Mouse (Mus musculus): ENCODE results near the gene Zfp385a. TPM values are rescaled to one million over a fixed set of nuclear protein-coding genes. Genes with fewer than 3 reads are reported as not detected.
A peak's percentile ranks its signal among the peaks of the same experiment; 100 is the strongest.

The Zfp385a gene
- total and polyA plus RNA-seq, 2 experiments from 2014 or later: 13.0 to 21.3 TPM

GRCm38 (mm10) chr15:103323455-103324247 lies 16.2 kb downstream of the Zfp385a start:
- no peaks in the 10 kb centered on the region for H3K9me3 ChIP-seq (ENCODE audit: low read length)
- peak overlapping the region; percentile 77 for H3K4me3 ChIP-seq (ENCODE audit: low read depth, low read length)
- H3K27me3 ChIP-seq (ENCODE audit: insufficient read depth, low read length): no peaks in the 10 kb centered on the region
- TF ChIP-seq CTCF (IDR thresholded peaks at IDR 0.05; ENCODE audit: low read depth): peak; percentile 95
- DNase-seq (peak; percentile 85), ATAC-seq (peak; percentile 97)
- peak overlapping the region; percentile 64 for H3K27ac ChIP-seq (ENCODE audit: low read depth, low read length)
- 2% methylated on average over 36 of the region's 40 CpGs for WGBS
- H3K4me1 ChIP-seq (ENCODE audit: insufficient read depth): peaks cover 12% of the 10 kb centered on the region
- peak overlapping the region; percentile 87 for H3K4me2 ChIP-seq (ENCODE audit: low read depth)
- peaks cover 4% of the 10 kb centered on the region for H3K36me3 ChIP-seq (ENCODE audit: insufficient read depth)
- peak overlapping the region; percentile 81 for H3K9ac ChIP-seq

- TF ChIP-seq CTCF (IDR thresholded peaks at IDR 0.05; ENCODE audit: low read depth): no peak
Measured at GRCm38 (mm10) chr15:103323070-103323454, 16.8 kb downstream of the Zfp385a start.

GRCm38 (mm10) chr15:103322396-103322795 lies 17.5 kb downstream of the Zfp385a start:
- Histone ChIP-seq H3K4me2 (ENCODE audit: low read depth) (peak overlapping the region; percentile 87), H3K9ac (peak overlapping the region; percentile 81), H3K4me1 (ENCODE audit: insufficient read depth) (peaks cover 12% of the 10 kb centered on the region), H3K9me3 (ENCODE audit: low read length) (no peaks in the 10 kb centered on the region), H3K4me3 (ENCODE audit: low read depth, low read length) (peak overlapping the region; percentile 77), H3K36me3 (ENCODE audit: insufficient read depth) (peaks cover 17% of the 10 kb centered on the region), H3K27me3 (ENCODE audit: insufficient read depth, low read length) (no peaks in the 10 kb centered on the region), H3K27ac (ENCODE audit: low read depth, low read length) (no peak overlapping the region)
- no peak for DNase-seq
- 47% methylated on average over 4 of the region's 4 CpGs for WGBS
- no peak for TF ChIP-seq CTCF (IDR thresholded peaks at IDR 0.05; ENCODE audit: low read depth)
- ATAC-seq: no peak

More at GRCm38 (mm10) chr15:103323070-103323454, 16.8 kb downstream of the Zfp385a start:
- peak overlapping the region; percentile 77 for H3K4me3 ChIP-seq (ENCODE audit: low read depth, low read length)
- DNase-seq (no peak), ATAC-seq (peak; percentile 60)
- peaks cover 10% of the 10 kb centered on the region for H3K36me3 ChIP-seq (ENCODE audit: insufficient read depth)
- peak overlapping the region; percentile 81 for H3K9ac ChIP-seq
- H3K4me2 ChIP-seq (ENCODE audit: low read depth): peak overlapping the region; percentile 87
- peak overlapping the region; percentile 64 for H3K27ac ChIP-seq (ENCODE audit: low read depth, low read length)
- peaks cover 12% of the 10 kb centered on the region for H3K4me1 ChIP-seq (ENCODE audit: insufficient read depth)
- no peaks in the 10 kb centered on the region for H3K27me3 ChIP-seq (ENCODE audit: insufficient read depth, low read length)
- H3K9me3 ChIP-seq (ENCODE audit: low read length): no peaks in the 10 kb centered on the region
- 0% methylated on average over 19 of the region's 26 CpGs for WGBS

GRCm38 (mm10) chr15:103321076-103321475 lies 18.8 kb downstream of the Zfp385a start:
- Histone ChIP-seq H3K9ac (no peak overlapping the region), H3K9me3 (ENCODE audit: low read length) (no peaks in the 10 kb centered on the region), H3K27me3 (ENCODE audit: insufficient read depth, low read length) (no peaks in the 10 kb centered on the region), H3K4me3 (ENCODE audit: low read depth, low read length) (no peak overlapping the region), H3K36me3 (ENCODE audit: insufficient read depth) (peaks cover 28% of the 10 kb centered on the region), H3K4me2 (ENCODE audit: low read depth) (no peak overlapping the region), H3K27ac (ENCODE audit: low read depth, low read length) (no peak overlapping the region), H3K4me1 (ENCODE audit: insufficient read depth) (peaks cover 12% of the 10 kb centered on the region)
- peak; percentile 50 for TF ChIP-seq CTCF (IDR thresholded peaks at IDR 0.05; ENCODE audit: low read depth)
- DNase-seq (no peak), ATAC-seq (no peak)
- 72% methylated on average over 1 of the region's 1 CpGs for WGBS

- Histone ChIP-seq H3K4me1 (ENCODE audit: insufficient read depth) (peaks cover 12% of the 10 kb centered on the region), H3K9ac (no peak overlapping the region), H3K27ac (ENCODE audit: low read depth, low read length) (no peak overlapping the region), H3K4me3 (ENCODE audit: low read depth, low read length) (no peak overlapping the region), H3K4me2 (ENCODE audit: low read depth) (no peak overlapping the region), H3K9me3 (ENCODE audit: low read length) (no peaks in the 10 kb centered on the region), H3K36me3 (ENCODE audit: insufficient read depth) (peaks cover 36% of the 10 kb centered on the region), H3K27me3 (ENCODE audit: insufficient read depth, low read length) (no peaks in the 10 kb centered on the region)
- DNase-seq: no peak
- ATAC-seq: no peak
- no peak for TF ChIP-seq CTCF (IDR thresholded peaks at IDR 0.05; ENCODE audit: low read depth)
- WGBS: 67% methylated on average over 3 of the region's 3 CpGs
Measured at GRCm38 (mm10) chr15:103318201-103318816, 21.6 kb downstream of the Zfp385a start.

- no peak for DNase-seq
- peaks cover 11% of the 10 kb centered on the region for H3K4me1 ChIP-seq (ENCODE audit: insufficient read depth)
- no peaks in the 10 kb centered on the region for H3K9me3 ChIP-seq (ENCODE audit: low read length)
- no peaks in the 10 kb centered on the region for H3K27me3 ChIP-seq (ENCODE audit: insufficient read depth, low read length)
- H3K27ac ChIP-seq (ENCODE audit: low read depth, low read length): no peak overlapping the region
- ATAC-seq: no peak
- no peak overlapping the region for H3K4me3 ChIP-seq (ENCODE audit: low read depth, low read length)
- H3K36me3 ChIP-seq (ENCODE audit: insufficient read depth): peaks cover 36% of the 10 kb centered on the region
- H3K4me2 ChIP-seq (ENCODE audit: low read depth): no peak overlapping the region
- 81% methylated on average over 8 of the region's 8 CpGs for WGBS
- no peak for TF ChIP-seq CTCF (IDR thresholded peaks at IDR 0.05; ENCODE audit: low read depth)
- no peak overlapping the region for H3K9ac ChIP-seq
Measured at GRCm38 (mm10) chr15:103317731-103318130, 22.2 kb downstream of the Zfp385a start.

GRCm38 (mm10) chr15:103317120-103317519 lies 22.8 kb downstream of the Zfp385a start:
- H3K4me3 ChIP-seq (ENCODE audit: low read depth, low read length): no peak overlapping the region

More at GRCm38 (mm10) chr15:103317120-103317519, 22.8 kb downstream of the Zfp385a start:
- Histone ChIP-seq H3K9ac (no peak overlapping the region), H3K9me3 (ENCODE audit: low read length) (no peaks in the 10 kb centered on the region), H3K27ac (ENCODE audit: low read depth, low read length) (no peak overlapping the region), H3K27me3 (ENCODE audit: insufficient read depth, low read length) (no peaks in the 10 kb centered on the region), H3K4me2 (ENCODE audit: low read depth) (no peak overlapping the region), H3K36me3 (ENCODE audit: insufficient read depth) (peaks cover 36% of the 10 kb centered on the region), H3K4me1 (ENCODE audit: insufficient read depth) (peaks cover 5% of the 10 kb centered on the region; the same call in 1 of the 2 replicates)
- no peak for TF ChIP-seq CTCF (IDR thresholded peaks at IDR 0.05; ENCODE audit: low read depth)
- DNase-seq (no peak), ATAC-seq (no peak)

Measured in forebrain, postnatal 0 days (tissue).